Mouse (Mus musculus): ENCODE measurements around the gene Zfp37. TPM values are rescaled to one million over a fixed set of nuclear protein-coding genes. Genes with fewer than 3 reads are reported as not detected.
A peak's percentile ranks its signal among the peaks of the same experiment; 100 is the strongest.
"Not testable (repeated sequence)": the region's sequence is repeated elsewhere in the genome, so short reads cannot be mapped to it uniquely, and the experiment has no call there.

The Zfp37 gene
- 1 to 10 TPM; 1.2 to 1.3 TPM for total RNA-seq (2021)
- long read RNA-seq, experiment 1, partial matches to known transcripts: 0 of 1 reads
- long read RNA-seq, experiment 1, other reads (novel, unspliced or antisense): 1 of 1 reads
- long read RNA-seq, experiment 2, partial matches to known transcripts: 0 of 1 reads
- long read RNA-seq, experiment 2, other reads (novel, unspliced or antisense): 0 of 1 reads

GRCm38 (mm10) chr4:62230769-62231168 lies at the start of gene Zfp37:
TSS of gene Zfp37 (minus strand) at chr4:62231047.
- no peak for DNase-seq
- Histone ChIP-seq H3K4me3 (no peak within 1 kb of the TSS), H3K27ac (no peak within 1 kb of the TSS)
- intact Hi-C loops (cut with DNase I): no loop called here
- 0 out of 2 replicates have a peak, but pooled peaks have one; percentile 18 for TF ChIP-seq CTCF (IDR thresholded peaks at IDR 0.05)

DNA sequence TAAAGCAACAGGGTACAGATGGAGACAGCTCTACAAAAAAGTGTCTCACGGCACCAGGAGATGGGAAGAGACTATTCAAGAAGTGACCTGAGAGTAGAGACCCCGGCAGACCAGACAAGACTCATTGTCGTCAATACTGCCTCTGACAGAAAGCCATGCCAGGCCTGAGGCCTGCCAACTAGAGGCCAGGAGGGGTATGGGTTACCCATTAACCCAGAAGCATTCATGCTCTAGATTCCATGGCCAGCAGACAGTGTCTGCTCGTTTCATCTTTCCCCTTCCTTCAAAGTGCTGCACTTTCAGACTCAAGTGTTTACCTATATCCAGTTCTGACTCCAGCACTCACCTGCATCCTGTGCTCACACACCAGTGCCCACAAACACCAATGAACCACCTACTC lies 47.2 kb upstream of the Zfp37 start:
- Histone ChIP-seq H3K27ac (no peak overlapping the region), H3K4me3 (no peak overlapping the region)
- DNase-seq: no peak
- TF ChIP-seq CTCF (IDR thresholded peaks at IDR 0.05): no peak
- intact Hi-C loops (cut with DNase I): no loop called here

GRCm38 (mm10) chr4:62277222-62277621 lies 46.4 kb upstream of the Zfp37 start:
- intact Hi-C loops (cut with DNase I): no loop called here
- DNase-seq: no peak
- TF ChIP-seq CTCF (IDR thresholded peaks at IDR 0.05): peak; percentile 5; the same call in 1 of the 2 replicates

GRCm38 (mm10) chr4:62276642-62277041 lies 45.8 kb upstream of the Zfp37 start:
- no peak for TF ChIP-seq CTCF (IDR thresholded peaks at IDR 0.05)
- no peak overlapping the region for H3K4me3 ChIP-seq
- intact Hi-C loops (cut with DNase I): no loop called here
- no peak for DNase-seq
- no peak overlapping the region for H3K27ac ChIP-seq

More at GRCm38 (mm10) chr4:62277222-62277621, 46.4 kb upstream of the Zfp37 start:
- Histone ChIP-seq H3K27ac (no peak overlapping the region), H3K4me3 (no peak overlapping the region)

DNA sequence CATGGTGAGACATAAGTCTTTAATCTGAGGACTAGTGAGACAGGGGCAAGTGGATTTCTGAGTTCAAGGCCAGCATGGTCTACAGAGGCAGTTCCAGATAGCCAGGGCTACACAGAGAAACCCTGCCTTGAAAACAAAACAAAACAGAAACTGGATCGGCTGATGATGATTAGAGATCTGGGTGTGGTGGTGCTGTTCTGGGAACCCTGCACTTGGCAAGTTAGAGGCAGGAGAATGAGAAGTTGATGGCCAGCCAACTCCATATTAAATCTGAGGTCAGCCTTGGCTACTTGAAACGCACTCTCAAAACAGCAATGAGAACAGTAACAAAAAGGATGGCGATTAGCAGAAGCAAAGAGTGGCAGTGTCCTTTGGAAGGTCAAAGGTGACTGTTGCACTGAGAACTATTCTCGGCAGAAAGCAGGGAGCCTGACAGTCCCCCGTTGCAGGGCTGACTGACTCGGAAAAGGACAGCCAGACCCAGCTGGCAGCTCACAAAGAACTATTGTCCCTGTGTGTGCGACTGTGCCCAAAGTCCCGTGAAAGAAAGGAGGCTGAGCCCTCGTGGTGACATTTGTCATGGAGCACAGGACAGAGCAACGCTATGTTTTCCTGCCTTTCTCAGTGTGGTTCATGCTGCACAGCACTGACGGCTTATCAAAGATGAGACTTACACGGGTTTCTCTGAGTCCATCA lies 44.1 kb upstream of the Zfp37 start:
- H3K4me3 ChIP-seq: no peak overlapping the region
- no peak for DNase-seq
- intact Hi-C loops (cut with DNase I): no loop called here
- peak overlapping the region; percentile 64 for H3K27ac ChIP-seq
- no peak for TF ChIP-seq CTCF (IDR thresholded peaks at IDR 0.05)

DNA sequence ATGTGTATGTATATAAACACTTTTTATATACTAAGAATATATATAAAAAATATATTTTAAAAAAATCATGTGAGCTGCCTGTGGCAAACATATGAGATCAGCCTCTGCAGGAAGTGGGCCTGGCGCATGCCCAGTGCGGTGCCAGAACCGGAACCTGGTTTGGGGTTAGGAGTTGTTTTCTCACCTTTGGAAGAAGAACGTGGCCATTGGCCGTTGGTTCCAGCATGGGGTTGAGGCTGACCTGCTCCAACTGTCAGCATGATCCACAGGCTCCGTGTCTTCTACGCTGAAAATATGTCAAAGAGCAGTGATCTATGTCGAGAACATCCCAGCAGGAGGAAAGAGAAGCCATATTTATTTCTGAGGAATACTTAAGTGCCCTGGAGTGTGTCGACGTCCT lies 43.1 kb upstream of the Zfp37 start:
- DNase-seq: no peak
- intact Hi-C loops (cut with DNase I): no loop called here

GRCm38 (mm10) chr4:62272696-62273095 lies 41.8 kb upstream of the Zfp37 start:
- no peak for DNase-seq
- no peak for TF ChIP-seq CTCF (IDR thresholded peaks at IDR 0.05)
- intact Hi-C loops (cut with DNase I): no loop called here
- H3K4me3 ChIP-seq: no peak overlapping the region
- H3K27ac ChIP-seq: no peak overlapping the region

More for the DNA sequence above, 43.1 kb upstream of the Zfp37 start:
- H3K4me3 ChIP-seq: no peak overlapping the region
- H3K27ac ChIP-seq: no peak overlapping the region
- no peak for TF ChIP-seq CTCF (IDR thresholded peaks at IDR 0.05)

GRCm38 (mm10) chr4:62267101-62267500 lies 36.3 kb upstream of the Zfp37 start:
- Histone ChIP-seq H3K4me3 (no peak overlapping the region), H3K27ac (no peak overlapping the region)
- no peak for TF ChIP-seq CTCF (IDR thresholded peaks at IDR 0.05)
- intact Hi-C loops (cut with DNase I): no loop called here
- no peak for DNase-seq

DNA sequence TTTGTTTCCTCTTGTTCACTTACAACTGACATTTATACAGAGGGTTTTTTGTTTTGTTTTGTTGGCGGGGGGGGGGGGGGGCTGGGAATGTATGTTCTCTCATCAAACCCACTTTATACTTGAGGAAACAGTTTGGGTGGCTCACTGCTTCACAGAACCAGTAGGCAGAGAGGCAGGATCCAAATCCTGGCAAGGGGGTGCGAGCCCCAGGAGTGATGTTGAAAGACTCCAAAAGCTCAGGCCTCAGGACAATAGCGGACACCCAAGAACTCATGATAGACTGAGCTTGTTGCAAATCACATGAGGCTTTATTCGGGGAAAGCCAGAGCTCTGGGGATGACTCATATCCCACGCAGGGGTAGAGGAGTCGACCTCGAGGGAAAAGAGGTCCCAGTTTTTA lies 35.2 kb upstream of the Zfp37 start:
- H3K4me3 ChIP-seq; intact Hi-C loops (cut with DNase I); DNase-seq; H3K27ac ChIP-seq: not testable (repeated sequence)

DNA sequence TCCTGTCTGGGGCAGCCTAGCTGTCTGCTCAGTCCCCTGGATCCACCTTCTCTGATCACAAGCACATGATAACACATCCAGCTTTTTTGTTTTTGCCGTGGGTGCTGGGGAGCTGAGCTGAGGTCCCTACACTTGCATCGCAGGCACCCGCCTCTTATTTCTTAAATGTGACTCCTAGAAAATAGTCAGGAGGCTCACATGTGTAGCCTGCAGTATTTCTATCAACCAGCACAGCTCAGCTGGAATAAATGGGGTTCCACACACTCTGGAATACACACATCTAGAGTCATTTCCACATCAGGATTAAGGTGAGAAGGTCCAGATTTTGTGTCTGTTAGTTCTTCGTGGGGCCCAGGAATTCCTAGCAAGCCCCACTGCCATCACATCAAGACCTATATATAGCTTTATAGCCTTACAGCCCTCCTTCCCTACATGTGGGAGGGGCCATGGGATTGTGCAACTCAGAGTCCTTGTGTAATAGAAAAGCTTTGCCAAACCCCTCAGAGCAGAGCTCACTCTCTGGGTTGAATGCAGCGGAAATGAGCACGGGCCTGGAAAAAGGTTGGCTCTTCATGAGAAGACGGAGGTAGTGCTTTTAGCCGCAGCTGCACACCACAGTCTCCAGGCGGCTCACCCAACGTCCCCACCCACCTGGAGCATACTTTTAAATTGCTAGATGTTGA lies 34.4 kb upstream of the Zfp37 start:
- Histone ChIP-seq H3K4me3 (no peak overlapping the region), H3K27ac (no peak overlapping the region)
- TF ChIP-seq CTCF (IDR thresholded peaks at IDR 0.05): no peak
- intact Hi-C loops (cut with DNase I): no loop called here
- DNase-seq: no peak

DNA sequence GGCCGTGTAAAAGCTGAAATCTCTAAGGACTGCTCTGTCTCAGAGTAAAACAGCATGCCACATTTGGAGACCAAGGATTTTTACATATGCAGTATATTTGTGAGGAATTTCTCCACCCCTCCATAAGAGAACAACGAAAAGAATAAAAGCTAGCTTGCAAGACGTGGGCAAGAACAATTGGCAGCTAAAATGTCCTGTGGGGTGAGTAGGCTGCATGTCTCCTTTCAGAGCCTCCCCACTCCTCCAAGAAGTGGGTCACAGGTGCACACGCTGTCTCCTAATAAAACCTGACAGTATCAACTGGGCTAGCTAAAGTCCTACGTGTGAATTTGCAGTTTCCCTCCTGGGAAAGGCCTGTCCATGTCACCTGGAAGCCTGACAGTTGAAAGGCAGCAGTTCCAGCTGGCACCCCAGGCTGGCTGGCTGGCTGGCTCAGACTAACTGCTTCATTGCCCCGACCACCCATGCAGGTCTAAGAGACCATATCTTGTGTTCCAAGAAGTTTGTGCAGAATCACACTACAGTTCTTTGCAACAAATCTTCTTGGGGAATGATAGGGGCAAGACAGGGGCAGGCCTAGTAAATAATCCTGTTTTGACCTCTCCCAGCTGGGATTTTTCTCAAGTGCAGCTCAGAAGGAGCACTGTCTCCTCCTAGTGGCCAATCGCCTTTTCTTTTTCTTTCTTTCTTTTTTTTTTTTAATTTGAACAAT lies 32.4 kb upstream of the Zfp37 start:
- Histone ChIP-seq H3K4me3 (no peak overlapping the region), H3K27ac (no peak overlapping the region; the same call in 1 of the 2 replicates)
- peak; percentile 44 for DNase-seq
- TF ChIP-seq CTCF (IDR thresholded peaks at IDR 0.05): peak; percentile 52
- intact Hi-C loops (cut with DNase I): no loop called here

GRCm38 (mm10) chr4:62262276-62262675 lies 31.4 kb upstream of the Zfp37 start, which contains the start of gene Slc31a2:
TSS of gene Slc31a2 (plus strand) at chr4:62262562.
- Histone ChIP-seq H3K27ac (no peak within 1 kb of the TSS; the same call in 1 of the 2 replicates), H3K4me3 (no peak within 1 kb of the TSS)
- TF ChIP-seq CTCF (IDR thresholded peaks at IDR 0.05): no peak
- intact Hi-C loops (cut with DNase I): no loop called here
- no peak for DNase-seq

GRCm38 (mm10) chr4:62256931-62257330 lies 26.1 kb upstream of the Zfp37 start:
- no peak for TF ChIP-seq CTCF (IDR thresholded peaks at IDR 0.05)
- Histone ChIP-seq H3K4me3 (no peak overlapping the region), H3K27ac (no peak overlapping the region)
- intact Hi-C loops (cut with DNase I): no loop called here
- peak; percentile 34 for DNase-seq
